ENCODE assay signal across 14 mouse cellular contexts in the genomic region with DNA sequence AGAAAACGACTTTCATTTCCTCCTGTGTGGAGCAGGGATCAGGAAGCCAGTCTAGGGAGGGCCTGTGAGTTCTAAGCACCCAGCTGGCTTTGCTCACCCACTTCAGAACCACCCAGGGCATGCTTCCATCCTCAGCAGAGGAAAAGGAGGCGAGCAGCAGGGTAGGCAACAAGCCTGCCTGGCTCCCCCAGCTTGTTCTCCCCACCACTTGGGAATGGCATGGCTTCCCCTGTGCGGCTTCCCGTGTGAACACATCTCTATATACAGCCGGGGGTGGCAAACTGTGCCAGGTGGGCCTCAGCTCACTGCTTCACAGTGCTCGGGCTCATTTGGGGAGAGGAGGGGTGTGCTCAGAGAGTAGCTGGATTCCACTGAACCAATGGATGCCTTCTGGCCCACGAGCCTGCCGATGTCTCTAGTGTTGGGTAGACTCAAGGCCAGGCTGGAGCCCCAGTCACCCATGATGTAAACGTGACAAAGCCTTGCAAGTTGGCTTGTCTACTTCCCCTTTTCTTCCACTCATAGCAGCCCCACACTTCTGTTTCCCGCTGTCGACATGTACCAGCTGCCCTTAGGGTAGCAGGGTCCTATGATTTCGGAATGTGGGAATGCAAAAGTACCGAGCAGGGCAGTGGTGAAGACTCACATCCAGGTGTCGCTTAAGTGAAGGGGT. TPM values are rescaled to one million over a fixed set of nuclear protein-coding genes. Genes with fewer than 3 reads are reported as not detected.
DNase-seq lines count a peak whose midpoint lies in the region; ATAC-seq and TF ChIP-seq lines count a peak whose summit lies in the region.
"Had no signal": no experiment of that assay in that cellular context is flagged by ENCODE, and none has a peak within 500 bp of the region (broad histone marks: within the 10 kb centered on the region; RNA-seq: fewer than 3 reads in every experiment).

No protein-coding gene starts in this region.

- TF ChIP-seq POLR2A in lung, adult 2 months (IDR thresholded peaks at IDR 0.05; ENCODE audit: borderline replicate concordance, extremely low read depth, low read depth, low read length): no peak

- no peaks in the 10 kb centered on the region for H3K27me3 ChIP-seq in hindbrain, embryonic 13.5 days
- no peaks in the 10 kb centered on the region for H3K27me3 ChIP-seq in hindbrain, embryonic 14.5 days (ENCODE audit: control insufficient read depth, insufficient read depth, low read length)
- H3K27me3 ChIP-seq in forebrain, postnatal 0 days (ENCODE audit: insufficient read depth, low read length): no peaks in the 10 kb centered on the region
- H3K27me3 ChIP-seq in intestine, embryonic 16.5 days (replicated peaks; ENCODE audit: control insufficient read depth, insufficient read depth, low read length): no peaks in the 10 kb centered on the region
- H3K27me3 ChIP-seq: lung, embryonic 15.5 days had no signal

- H3K36me3 ChIP-seq in hindbrain, embryonic 13.5 days: no peaks in the 10 kb centered on the region
- no peaks in the 10 kb centered on the region for H3K36me3 ChIP-seq in hindbrain, embryonic 14.5 days (replicated peaks; ENCODE audit: control insufficient read depth, insufficient read depth)
- H3K36me3 ChIP-seq in forebrain, postnatal 0 days (ENCODE audit: insufficient read depth): no peaks in the 10 kb centered on the region
- H3K36me3 ChIP-seq in intestine, embryonic 16.5 days (ENCODE audit: control insufficient read depth, insufficient read depth, low read length): no peaks in the 10 kb centered on the region
- H3K36me3 ChIP-seq: lung, embryonic 15.5 days had no signal

- H3K4me2 ChIP-seq in hindbrain, embryonic 13.5 days: no peak overlapping the region
- no peak overlapping the region for H3K4me2 ChIP-seq in hindbrain, embryonic 14.5 days (replicated peaks)
- H3K4me2 ChIP-seq in forebrain, postnatal 0 days (ENCODE audit: low read depth): no peak overlapping the region
- no peak overlapping the region for H3K4me2 ChIP-seq in intestine, embryonic 16.5 days (ENCODE audit: low read depth, low read length)
- H3K4me2 ChIP-seq: lung, embryonic 15.5 days had no signal

- no peak for TF ChIP-seq CTCF in forebrain, postnatal 0 days (IDR thresholded peaks at IDR 0.05; ENCODE audit: low read depth)
- TF ChIP-seq CTCF in lung, adult 2 months (IDR thresholded peaks at IDR 0.05; ENCODE audit: insufficient read depth, low read length): no peak

- no peak overlapping the region for H3K4me3 ChIP-seq in hindbrain, embryonic 13.5 days
- no peak overlapping the region for H3K4me3 ChIP-seq in hindbrain, embryonic 14.5 days (replicated peaks; ENCODE audit: low read length)
- no peak overlapping the region for H3K4me3 ChIP-seq in forebrain, postnatal 0 days (ENCODE audit: low read depth, low read length)
- no peak overlapping the region for H3K4me3 ChIP-seq in lung, adult 2 months (replicated peaks; ENCODE audit: extremely low read depth, low read depth, low read length)
- no peak overlapping the region for H3K4me3 ChIP-seq in intestine, embryonic 16.5 days (ENCODE audit: low read length)
- H3K4me3 ChIP-seq: lung, embryonic 15.5 days; myocyte had no signal

- peaks cover 46% of the 10 kb centered on the region for H3K4me1 ChIP-seq in hindbrain, embryonic 13.5 days (replicated peaks)
- 0 out of 2 replicates have a peak, but pooled peaks cover 16% of the 10 kb centered on the region for H3K4me1 ChIP-seq in hindbrain, embryonic 14.5 days (replicated peaks; ENCODE audit: control insufficient read depth, insufficient read depth, low read length)
- no peaks in the 10 kb centered on the region for H3K4me1 ChIP-seq in forebrain, postnatal 0 days (ENCODE audit: insufficient read depth)
- H3K4me1 ChIP-seq in lung, adult 2 months (ENCODE audit: control insufficient read depth, insufficient read depth, low read length): no peaks in the 10 kb centered on the region
- peaks cover 27% of the 10 kb centered on the region for H3K4me1 ChIP-seq in intestine, embryonic 16.5 days (ENCODE audit: control insufficient read depth, insufficient read depth, low read length)

- no peak for DNase-seq in hindbrain, embryonic 14.5 days (ENCODE audit: low spot score)
- peak; percentile 56 for DNase-seq in right cerebral cortex, postnatal 25 days
- DNase-seq in right cerebral cortex, adult 18-20 months: no peak
- DNase-seq in forebrain, postnatal 0 days: peak; percentile 54
- peak; percentile 29 to 69 for DNase-seq in spleen, postnatal 4 days (ENCODE audit: low spot score in 2 of 2)
- no peak for DNase-seq in lung, adult 2 months
- DNase-seq: embryo, embryonic 11 days; heart, postnatal 14 days; thymus, adult 18-20 months had no signal

- H3K27ac ChIP-seq in hindbrain, embryonic 13.5 days: peak overlapping the region; percentile 70
- H3K27ac ChIP-seq in hindbrain, embryonic 14.5 days: no peak overlapping the region
- H3K27ac ChIP-seq in forebrain, postnatal 0 days (ENCODE audit: low read depth, low read length): no peak overlapping the region
- H3K27ac ChIP-seq in intestine, embryonic 16.5 days (ENCODE audit: low read length): no peak overlapping the region
- H3K27ac ChIP-seq: kidney, postnatal 0 days; lung, embryonic 15.5 days had no signal

- no peak for ATAC-seq in hindbrain, embryonic 13.5 days (ENCODE audit: low FRiP score)
- no peak for ATAC-seq in hindbrain, embryonic 14.5 days (ENCODE audit: low FRiP score)
- ATAC-seq in forebrain, postnatal 0 days: peak; percentile 80
- ATAC-seq in intestine, embryonic 16.5 days: no peak

- WGBS in hindbrain, embryonic 13.5 days: 84% methylated on average over 14 of the region's 14 CpGs
- 88% methylated on average over 14 of the region's 14 CpGs for WGBS in hindbrain, embryonic 14.5 days
- 75% methylated on average over 14 of the region's 14 CpGs for WGBS in forebrain, postnatal 0 days
- 76% methylated on average over 14 of the region's 14 CpGs for WGBS in lung, adult 2 months
- 74% methylated on average over 14 of the region's 14 CpGs for WGBS in intestine, embryonic 16.5 days

- H3K9ac ChIP-seq in hindbrain, embryonic 13.5 days: no peak overlapping the region
- H3K9ac ChIP-seq in hindbrain, embryonic 14.5 days: no peak overlapping the region
- no peak overlapping the region for H3K9ac ChIP-seq in forebrain, postnatal 0 days
- no peak overlapping the region for H3K9ac ChIP-seq in intestine, embryonic 16.5 days (ENCODE audit: low read depth, low read length)
- H3K9ac ChIP-seq: lung, embryonic 15.5 days had no signal

- no peaks in the 10 kb centered on the region for H3K9me3 ChIP-seq in hindbrain, embryonic 13.5 days
- H3K9me3 ChIP-seq in hindbrain, embryonic 14.5 days (ENCODE audit: control insufficient read depth, low read length): no peaks in the 10 kb centered on the region
- no peaks in the 10 kb centered on the region for H3K9me3 ChIP-seq in forebrain, postnatal 0 days (ENCODE audit: low read length)
- no peaks in the 10 kb centered on the region for H3K9me3 ChIP-seq in intestine, embryonic 16.5 days (ENCODE audit: control insufficient read depth, low read length)
- H3K9me3 ChIP-seq: lung, embryonic 15.5 days had no signal

RNA-seq across cellular contexts. Expression of a gene that starts 20.5 kb away (rescaled TPM):
- polyA plus RNA-seq in hindbrain, embryonic 13.5 days (2015; fragmentation: Nextera tagmentation; extraction: Ambion mirVana): 109 and 110 TPM in 2 replicates
- polyA plus RNA-seq in hindbrain, embryonic 14.5 days (2014; fragmentation: Nextera tagmentation; extraction: Ambion mirVana): 99.4 and 106 TPM in 2 replicates
- 113 and 132 TPM in 2 replicates for total RNA-seq in forebrain, postnatal 0 days (2014; rRNA removed)
- 95.2 and 123 TPM in 2 replicates for polyA plus RNA-seq in forebrain, postnatal 0 days (2015; fragmentation: Nextera tagmentation; extraction: Ambion mirVana)
- 31.8 and 37.5 TPM in 2 replicates for polyA plus RNA-seq in lung, adult 2 months (2012; rRNA removed)
- 49.3 and 52.1 TPM in 2 replicates for polyA plus RNA-seq in intestine, embryonic 16.5 days (2015; fragmentation: Nextera tagmentation; extraction: Ambion mirVana)

Comparison
In these comparisons a context has a peak if more than half of its experiments do, and no peak if none do; other contexts are left out.
1. DNase-seq: peak in right cerebral cortex, postnatal 25 days (single experiment), forebrain, postnatal 0 days (single experiment) and spleen, postnatal 4 days (2 of 2); none in hindbrain, embryonic 14.5 days (single experiment), right cerebral cortex, adult 18-20 months (single experiment) and lung, adult 2 months (single experiment).